Mouse (Mus musculus): ENCODE data around the gene Tmem119.

DNA sequence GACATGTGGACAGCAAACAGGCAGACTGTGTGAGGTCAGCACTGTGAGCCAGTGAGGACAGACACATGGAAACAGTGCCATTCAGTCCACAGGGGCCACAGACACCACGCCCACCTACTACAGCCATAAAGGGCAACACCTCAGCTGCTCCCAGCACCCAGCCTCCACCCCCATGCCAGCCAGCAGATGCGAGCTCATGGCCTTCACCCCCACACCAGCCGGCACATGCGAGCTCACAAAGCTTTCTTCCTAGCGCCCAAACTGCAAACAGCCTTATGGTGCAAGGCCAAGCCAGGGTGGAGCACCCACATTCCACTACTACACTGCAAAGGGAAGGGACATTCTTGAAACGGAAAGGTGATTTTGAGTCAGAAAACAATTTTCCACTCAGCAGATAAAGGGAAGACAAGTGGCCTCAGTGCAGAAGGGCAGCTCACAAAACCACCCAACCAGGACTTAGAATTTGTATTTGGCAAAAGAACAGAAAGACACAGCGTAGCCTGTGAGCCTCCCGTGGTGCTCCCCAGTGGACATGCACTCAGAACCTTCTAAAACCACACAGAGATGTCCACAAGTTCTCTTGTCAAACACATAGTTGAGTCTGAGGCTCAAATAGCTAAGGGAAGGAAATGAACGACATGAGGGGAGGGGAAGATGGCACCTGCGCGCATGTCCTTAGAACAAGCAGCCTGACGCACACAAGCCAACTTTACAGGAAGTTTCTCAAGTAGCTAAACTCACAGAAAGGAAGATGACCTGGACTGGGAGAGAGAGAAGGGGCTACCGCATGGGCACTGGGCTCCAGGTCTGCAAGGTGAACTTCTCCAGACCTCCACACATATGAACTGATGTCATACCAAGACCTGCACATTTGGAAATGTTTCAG lies 34.4 kb downstream of the Tmem119 start:
- TF ChIP-seq MAX (IDR thresholded peaks at IDR 0.05; ENCODE audit: low read depth) (no peak), MYOD1 (IDR thresholded peaks at IDR 0.05; ENCODE audit: control insufficient read depth in 1 of 3, insufficient read length in 2 of 3, low read depth in 2 of 3) (peak in 2 of 3 experiments; percentile 66 to 93), POLR2A (IDR thresholded peaks at IDR 0.05; ENCODE audit: insufficient read length, low read depth) (no peak), SRF (IDR thresholded peaks at IDR 0.05; ENCODE audit: control insufficient read depth, insufficient read length, low read depth) (peak; percentile 79)
